In the genomic region with DNA sequence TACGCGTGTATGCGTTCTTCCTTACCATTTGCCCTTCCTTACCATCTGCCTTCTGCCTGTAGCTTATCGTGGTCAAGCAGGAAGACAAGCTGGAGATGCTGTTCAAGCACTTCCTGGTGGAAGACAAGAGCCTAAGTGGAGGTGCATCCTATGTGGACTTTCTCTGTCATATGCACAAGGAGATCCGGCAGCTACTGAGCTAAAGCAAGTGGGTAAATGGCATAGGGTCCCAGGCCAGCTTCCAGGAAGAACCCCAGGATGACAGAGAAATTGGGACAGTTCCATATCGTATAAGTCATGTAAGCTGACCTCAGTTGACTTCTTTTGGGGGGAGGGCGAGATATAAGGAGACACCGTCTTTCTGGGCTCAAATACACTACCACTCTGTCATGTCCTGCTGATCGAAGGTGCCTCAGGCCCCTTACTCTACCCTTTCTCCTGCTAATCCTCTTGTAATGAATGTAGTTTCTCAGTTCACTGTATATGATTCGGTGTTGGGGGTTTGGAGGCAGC, we compare ENCODE assay signal across 15 mouse cellular contexts. TPM values are rescaled to one million over a fixed set of nuclear protein-coding genes. Genes with fewer than 3 reads are reported as not detected.
DNase-seq lines count a peak whose midpoint lies in the region; ATAC-seq lines count a peak whose summit lies in the region.
"Had no signal": no experiment of that assay in that cellular context is flagged by ENCODE, and none has a peak within 500 bp of the region (broad histone marks: within the 10 kb centered on the region; RNA-seq: fewer than 3 reads in every experiment).

No protein-coding gene starts in this region.

- no peaks in the 10 kb centered on the region for H3K9me3 ChIP-seq in heart, embryonic 13.5 days
- H3K9me3 ChIP-seq in neural tube, embryonic 13.5 days = no peaks in the 10 kb centered on the region
- no peaks in the 10 kb centered on the region for H3K9me3 ChIP-seq in neural tube, embryonic 15.5 days (replicated peaks)
- H3K9me3 ChIP-seq: embryonic facial prominence, embryonic 12.5 days; stomach, embryonic 15.5 days had no signal

- 77% methylated on average over 10 of the region's 10 CpGs for WGBS in heart, embryonic 13.5 days
- WGBS in neural tube, embryonic 13.5 days = 93% methylated on average over 10 of the region's 10 CpGs
- 94% methylated on average over 10 of the region's 10 CpGs for WGBS in neural tube, embryonic 15.5 days

- H3K9ac ChIP-seq in heart, embryonic 13.5 days = no peak overlapping the region
- peak overlapping the region; percentile 87; the same call in 1 of the 2 replicates for H3K9ac ChIP-seq in neural tube, embryonic 13.5 days
- H3K9ac ChIP-seq in neural tube, embryonic 15.5 days (replicated peaks) = no peak overlapping the region; the same call in 1 of the 2 replicates
- H3K9ac ChIP-seq: stomach, embryonic 15.5 days had no signal

- H3K36me3 ChIP-seq in heart, embryonic 13.5 days = peaks cover 69% of the 10 kb centered on the region
- peaks cover 65% of the 10 kb centered on the region for H3K36me3 ChIP-seq in neural tube, embryonic 13.5 days
- peaks cover 54% of the 10 kb centered on the region for H3K36me3 ChIP-seq in neural tube, embryonic 15.5 days

- peak; percentile 45 for DNase-seq in cerebellum, adult 11-12 months
- no peak for DNase-seq in cerebellum, postnatal 25 days
- no peak for DNase-seq in heart, adult 18-20 months
- no peak for DNase-seq in frontal cortex, adult 2 months (ENCODE audit: extremely low spot score in 1 of 2, low spot score in 1 of 2)
- DNase-seq in right cerebral cortex, postnatal 4 days = no peak
- DNase-seq: adrenal gland, postnatal 25 days; kidney, adult 11 months; kidney, postnatal 10 days; lung, embryonic 14.5 days; spleen, adult 18-20 months had no signal

- no peaks in the 10 kb centered on the region for H3K27me3 ChIP-seq in heart, embryonic 13.5 days (replicated peaks)
- no peaks in the 10 kb centered on the region for H3K27me3 ChIP-seq in neural tube, embryonic 13.5 days
- H3K27me3 ChIP-seq in neural tube, embryonic 15.5 days (replicated peaks) = no peaks in the 10 kb centered on the region
- H3K27me3 ChIP-seq: embryonic facial prominence, embryonic 12.5 days; stomach, embryonic 15.5 days had no signal

- no peak for ATAC-seq in heart, embryonic 13.5 days (ENCODE audit: extremely low read depth, insufficient number of reproducible peaks, low FRiP score, low TSS enrichment)
- ATAC-seq in neural tube, embryonic 13.5 days (ENCODE audit: low read depth) = no peak
- no peak for ATAC-seq in neural tube, embryonic 15.5 days (ENCODE audit: low FRiP score)

- H3K4me3 ChIP-seq in heart, embryonic 13.5 days = peak overlapping the region; percentile 89; the same call in 1 of the 2 replicates
- H3K4me3 ChIP-seq in neural tube, embryonic 13.5 days = peak overlapping the region; percentile 77; the same call in 1 of the 2 replicates
- no peak overlapping the region for H3K4me3 ChIP-seq in neural tube, embryonic 15.5 days (replicated peaks)

- peak overlapping the region; percentile 87; the same call in 1 of the 2 replicates for H3K4me2 ChIP-seq in heart, embryonic 13.5 days
- 0 out of 2 replicates have a peak overlapping the region, but pooled peaks have one; percentile 84 for H3K4me2 ChIP-seq in neural tube, embryonic 13.5 days
- no peak overlapping the region for H3K4me2 ChIP-seq in neural tube, embryonic 15.5 days

- peak overlapping the region; percentile 98; the same call in 1 of the 2 replicates for H3K27ac ChIP-seq in heart, embryonic 13.5 days (replicated peaks)
- H3K27ac ChIP-seq in neural tube, embryonic 13.5 days (replicated peaks) = no peak overlapping the region
- H3K27ac ChIP-seq in neural tube, embryonic 15.5 days (replicated peaks) = no peak overlapping the region

- peaks cover 44% of the 10 kb centered on the region for H3K4me1 ChIP-seq in heart, embryonic 13.5 days
- H3K4me1 ChIP-seq in neural tube, embryonic 13.5 days (replicated peaks) = peaks cover 41% of the 10 kb centered on the region
- peaks cover 40% of the 10 kb centered on the region for H3K4me1 ChIP-seq in neural tube, embryonic 15.5 days

RNA-seq across cellular contexts. Expression of gene Fut11, which starts 1.1 kb away (rescaled TPM):
- polyA plus RNA-seq in heart, embryonic 13.5 days (2015; fragmentation: Nextera tagmentation; extraction: Ambion mirVana) = 15.3 and 17.4 TPM in 2 replicates
- 1 to 10 TPM; 4.6 to 6.1 TPM for total RNA-seq in heart, adult 18-20 months (2021)
- 28.3 and 29.1 TPM in 2 replicates for polyA plus RNA-seq in neural tube, embryonic 13.5 days (2015; fragmentation: Nextera tagmentation; extraction: Ambion mirVana)
- 30.0 and 31.5 TPM in 2 replicates for polyA plus RNA-seq in neural tube, embryonic 15.5 days (2015; fragmentation: Nextera tagmentation; extraction: Ambion mirVana)
- polyA plus RNA-seq in frontal cortex, adult 2 months (2012; rRNA removed) = 15.2 and 15.3 TPM in 2 replicates

RNA-seq across cellular contexts. Expression of gene Chchd1, which starts 9.2 kb away (rescaled TPM):
- 199 and 200 TPM in 2 replicates for polyA plus RNA-seq in heart, embryonic 13.5 days (2015; fragmentation: Nextera tagmentation; extraction: Ambion mirVana)
- 100 to 1,000 TPM; 108 to 122 TPM for total RNA-seq in heart, adult 18-20 months (2021)
- 191 and 218 TPM in 2 replicates for polyA plus RNA-seq in neural tube, embryonic 13.5 days (2015; fragmentation: Nextera tagmentation; extraction: Ambion mirVana)
- polyA plus RNA-seq in neural tube, embryonic 15.5 days (2015; fragmentation: Nextera tagmentation; extraction: Ambion mirVana) = 173 and 194 TPM in 2 replicates
- 65.6 and 79.4 TPM in 2 replicates for polyA plus RNA-seq in frontal cortex, adult 2 months (2012; rRNA removed)

RNA-seq across cellular contexts. Expression of gene Zswim8, which starts 13.7 kb away (rescaled TPM):
- 23.0 and 23.4 TPM in 2 replicates for polyA plus RNA-seq in heart, embryonic 13.5 days (2015; fragmentation: Nextera tagmentation; extraction: Ambion mirVana)
- total RNA-seq in heart, adult 18-20 months (2021) = 10 to 100 TPM; 28.5 to 36.0 TPM
- polyA plus RNA-seq in neural tube, embryonic 13.5 days (2015; fragmentation: Nextera tagmentation; extraction: Ambion mirVana) = 51.4 and 51.5 TPM in 2 replicates
- 39.1 and 43.0 TPM in 2 replicates for polyA plus RNA-seq in neural tube, embryonic 15.5 days (2015; fragmentation: Nextera tagmentation; extraction: Ambion mirVana)
- polyA plus RNA-seq in frontal cortex, adult 2 months (2012; rRNA removed) = 172 and 188 TPM in 2 replicates

RNA-seq across cellular contexts. Expression of gene Sec24c, which starts 19.5 kb away (rescaled TPM):
- polyA plus RNA-seq in heart, embryonic 13.5 days (2015; fragmentation: Nextera tagmentation; extraction: Ambion mirVana) = 68.8 and 69.5 TPM in 2 replicates
- 10 to 100 TPM; 95.8 to 97.9 TPM for total RNA-seq in heart, adult 18-20 months (2021)
- polyA plus RNA-seq in neural tube, embryonic 13.5 days (2015; fragmentation: Nextera tagmentation; extraction: Ambion mirVana) = 89.6 and 94.6 TPM in 2 replicates
- 84.3 and 87.4 TPM in 2 replicates for polyA plus RNA-seq in neural tube, embryonic 15.5 days (2015; fragmentation: Nextera tagmentation; extraction: Ambion mirVana)
- polyA plus RNA-seq in frontal cortex, adult 2 months (2012; rRNA removed) = 81.0 and 91.9 TPM in 2 replicates

RNA-seq across cellular contexts. Expression of gene Synpo2l, which starts 25.5 kb away (rescaled TPM):
- polyA plus RNA-seq in heart, embryonic 13.5 days (2015; fragmentation: Nextera tagmentation; extraction: Ambion mirVana) = 131 and 134 TPM in 2 replicates
- total RNA-seq in heart, adult 18-20 months (2021) = 10 to 100 TPM; 87.3 to 87.9 TPM
- 1.1 and 2.8 TPM in 2 replicates for polyA plus RNA-seq in neural tube, embryonic 13.5 days (2015; fragmentation: Nextera tagmentation; extraction: Ambion mirVana)
- 1.4 and 2.4 TPM in 2 replicates for polyA plus RNA-seq in neural tube, embryonic 15.5 days (2015; fragmentation: Nextera tagmentation; extraction: Ambion mirVana)
- 0.29 and 0.40 TPM in 2 replicates for polyA plus RNA-seq in frontal cortex, adult 2 months (2012; rRNA removed)
